Mouse (Mus musculus): ENCODE data around the gene Dhx58. TPM values are rescaled to one million over a fixed set of nuclear protein-coding genes. Genes with fewer than 3 reads are reported as not detected.

Dhx58 gene
- polyA plus RNA-seq, 1 experiment, result 34.6 TPM

GRCm38 (mm10) chr11:100730477-100731205 lies 26.6 kb upstream of the Dhx58 start:
- Histone ChIP-seq H3K4me1 (ENCODE audit: control insufficient read depth, insufficient read depth, low read length) (peaks cover 9% of the 10 kb centered on the region), H3K4me3 (replicated peaks; ENCODE audit: control insufficient read depth, low read depth, low read length) (no peak overlapping the region), H3K27ac (ENCODE audit: control insufficient read depth, insufficient read depth, low read depth, low read length, poor library complexity) (peak overlapping the region; percentile 24; the same call in 1 of the 2 replicates)
- TF ChIP-seq CTCF (IDR thresholded peaks at IDR 0.05; ENCODE audit: control insufficient read depth, insufficient read depth, low read length), result no peak
- TF ChIP-seq POLR2A (IDR thresholded peaks at IDR 0.05; ENCODE audit: borderline replicate concordance, control insufficient read depth, low read depth, low read length), result no peak
- WGBS, result 77% methylated on average over 6 of the region's 6 CpGs

GRCm38 (mm10) chr11:100729976-100730375 lies 25.9 kb upstream of the Dhx58 start:
- Histone ChIP-seq H3K27ac (ENCODE audit: control insufficient read depth, insufficient read depth, low read depth, low read length, poor library complexity) (no peak overlapping the region), H3K4me1 (ENCODE audit: control insufficient read depth, insufficient read depth, low read length) (peaks cover 9% of the 10 kb centered on the region), H3K4me3 (replicated peaks; ENCODE audit: control insufficient read depth, low read depth, low read length) (no peak overlapping the region)
- no peak for TF ChIP-seq CTCF (IDR thresholded peaks at IDR 0.05; ENCODE audit: control insufficient read depth, insufficient read depth, low read length)
- TF ChIP-seq POLR2A (IDR thresholded peaks at IDR 0.05; ENCODE audit: borderline replicate concordance, control insufficient read depth, low read depth, low read length), result no peak
- WGBS, result 22% methylated on average over 4 of the region's 4 CpGs

- no peak overlapping the region for H3K4me3 ChIP-seq (replicated peaks; ENCODE audit: control insufficient read depth, low read depth, low read length)
- peaks cover 14% of the 10 kb centered on the region for H3K4me1 ChIP-seq (ENCODE audit: control insufficient read depth, insufficient read depth, low read length)
- TF ChIP-seq POLR2A (IDR thresholded peaks at IDR 0.05; ENCODE audit: borderline replicate concordance, control insufficient read depth, low read depth, low read length) (no peak), CTCF (IDR thresholded peaks at IDR 0.05; ENCODE audit: control insufficient read depth, insufficient read depth, low read length) (no peak)
- WGBS, result 83% methylated on average over 6 of the region's 6 CpGs
- no peak overlapping the region for H3K27ac ChIP-seq (ENCODE audit: control insufficient read depth, insufficient read depth, low read depth, low read length, poor library complexity)
Measured at GRCm38 (mm10) chr11:100728601-100729000, 24.5 kb upstream of the Dhx58 start.

- H3K4me1 ChIP-seq (ENCODE audit: control insufficient read depth, insufficient read depth, low read length), result peaks cover 18% of the 10 kb centered on the region
- 94% methylated on average over 3 of the region's 3 CpGs for WGBS
- no peak for TF ChIP-seq POLR2A (IDR thresholded peaks at IDR 0.05; ENCODE audit: borderline replicate concordance, control insufficient read depth, low read depth, low read length)
- no peak for TF ChIP-seq CTCF (IDR thresholded peaks at IDR 0.05; ENCODE audit: control insufficient read depth, insufficient read depth, low read length)
- H3K27ac ChIP-seq (ENCODE audit: control insufficient read depth, insufficient read depth, low read depth, low read length, poor library complexity), result no peak overlapping the region
- H3K4me3 ChIP-seq (replicated peaks; ENCODE audit: control insufficient read depth, low read depth, low read length), result no peak overlapping the region
Measured at GRCm38 (mm10) chr11:100727201-100727600, 23.1 kb upstream of the Dhx58 start.

GRCm38 (mm10) chr11:100724919-100725512 lies 20.9 kb upstream of the Dhx58 start:
- Histone ChIP-seq H3K27ac (ENCODE audit: control insufficient read depth, insufficient read depth, low read depth, low read length, poor library complexity) (peak overlapping the region; percentile 4), H3K4me3 (replicated peaks; ENCODE audit: control insufficient read depth, low read depth, low read length) (no peak overlapping the region), H3K4me1 (ENCODE audit: control insufficient read depth, insufficient read depth, low read length) (peaks cover 18% of the 10 kb centered on the region)
- 21% methylated on average over 5 of the region's 5 CpGs for WGBS
- TF ChIP-seq POLR2A (IDR thresholded peaks at IDR 0.05; ENCODE audit: borderline replicate concordance, control insufficient read depth, low read depth, low read length) (no peak), CTCF (IDR thresholded peaks at IDR 0.05; ENCODE audit: control insufficient read depth, insufficient read depth, low read length) (no peak)

- peak overlapping the region; percentile 46 for H3K27ac ChIP-seq (ENCODE audit: control insufficient read depth, insufficient read depth, low read depth, low read length, poor library complexity)
- no peak overlapping the region for H3K4me3 ChIP-seq (replicated peaks; ENCODE audit: control insufficient read depth, low read depth, low read length)
- TF ChIP-seq POLR2A (IDR thresholded peaks at IDR 0.05; ENCODE audit: borderline replicate concordance, control insufficient read depth, low read depth, low read length) (no peak), CTCF (IDR thresholded peaks at IDR 0.05; ENCODE audit: control insufficient read depth, insufficient read depth, low read length) (no peak)
- 32% methylated on average over 2 of the region's 2 CpGs for WGBS
- H3K4me1 ChIP-seq (ENCODE audit: control insufficient read depth, insufficient read depth, low read length), result peaks cover 18% of the 10 kb centered on the region
Measured at GRCm38 (mm10) chr11:100722493-100723028, 18.5 kb upstream of the Dhx58 start.

GRCm38 (mm10) chr11:100721776-100722492 lies 17.9 kb upstream of the Dhx58 start:
- TF ChIP-seq CTCF (IDR thresholded peaks at IDR 0.05; ENCODE audit: control insufficient read depth, insufficient read depth, low read length) (no peak), POLR2A (IDR thresholded peaks at IDR 0.05; ENCODE audit: borderline replicate concordance, control insufficient read depth, low read depth, low read length) (no peak)
- Histone ChIP-seq H3K27ac (ENCODE audit: control insufficient read depth, insufficient read depth, low read depth, low read length, poor library complexity) (peak overlapping the region; percentile 46), H3K4me3 (replicated peaks; ENCODE audit: control insufficient read depth, low read depth, low read length) (no peak overlapping the region), H3K4me1 (ENCODE audit: control insufficient read depth, insufficient read depth, low read length) (peaks cover 18% of the 10 kb centered on the region)
- 9% methylated on average over 8 of the region's 8 CpGs for WGBS

- H3K4me1 ChIP-seq (ENCODE audit: control insufficient read depth, insufficient read depth, low read length), result peaks cover 18% of the 10 kb centered on the region
Measured at GRCm38 (mm10) chr11:100721254-100721653, 17.2 kb upstream of the Dhx58 start.

More at GRCm38 (mm10) chr11:100721254-100721653, 17.2 kb upstream of the Dhx58 start:
- 5% methylated on average over 4 of the region's 4 CpGs for WGBS
- Histone ChIP-seq H3K4me3 (replicated peaks; ENCODE audit: control insufficient read depth, low read depth, low read length) (no peak overlapping the region), H3K27ac (ENCODE audit: control insufficient read depth, insufficient read depth, low read depth, low read length, poor library complexity) (peak overlapping the region; percentile 27)
- no peak for TF ChIP-seq CTCF (IDR thresholded peaks at IDR 0.05; ENCODE audit: control insufficient read depth, insufficient read depth, low read length)
- TF ChIP-seq POLR2A (IDR thresholded peaks at IDR 0.05; ENCODE audit: borderline replicate concordance, control insufficient read depth, low read depth, low read length), result no peak

Data from bone marrow, adult 2 months (tissue).